Mouse (Mus musculus): ENCODE data around the gene Nedd9.
"Not testable (repeated sequence)": the region's sequence is repeated elsewhere in the genome, so short reads cannot be mapped to it uniquely, and the experiment has no call there.

The Nedd9 gene

GRCm38 (mm10) chr13:41285448-41285847 lies 201.7 kb downstream of the Nedd9 start:
- DNase-seq: no peak

- peak; percentile 79 to 89 for DNase-seq
These were observed 203.9 kb downstream of the Nedd9 start for GRCm38 (mm10) chr13:41283256-41283655.

- no peak for DNase-seq
These were observed 206.5 kb downstream of the Nedd9 start for GRCm38 (mm10) chr13:41280696-41281095.

GRCm38 (mm10) chr13:41273927-41274650 lies 213.1 kb downstream of the Nedd9 start, which contains the start of gene Gm17364:
Gene Gm17364 (minus strand): TSS chr13:41273977.
- DNase-seq: no peak

- no peak for DNase-seq
These were observed 219.2 kb downstream of the Nedd9 start for GRCm38 (mm10) chr13:41267827-41268408.

GRCm38 (mm10) chr13:41263304-41264006 lies 223.7 kb downstream of the Nedd9 start:
- DNase-seq: no peak

- DNase-seq: not testable (repeated sequence)
These were observed 225.5 kb downstream of the Nedd9 start for GRCm38 (mm10) chr13:41261617-41262016.
